Mouse (Mus musculus): ENCODE results near the gene Wdtc1.

DNA sequence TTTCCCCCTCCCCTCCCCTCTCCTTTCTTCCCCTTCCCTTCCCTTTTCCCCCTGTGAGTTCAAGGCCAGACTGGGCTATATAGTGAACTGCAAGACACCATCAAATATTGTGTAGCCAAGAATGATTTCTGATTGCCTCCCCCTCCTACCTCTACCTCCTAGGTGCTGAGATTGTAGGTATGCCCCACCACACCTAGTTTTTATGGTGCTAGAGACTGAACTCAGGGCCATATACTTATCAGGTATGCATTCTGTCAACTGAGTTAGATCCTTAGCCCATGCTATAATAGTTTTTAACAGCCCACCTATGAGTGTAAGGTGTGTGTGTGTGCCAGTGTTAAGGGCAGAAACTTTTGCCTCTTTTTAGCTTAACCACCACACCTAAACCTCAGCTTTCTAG lies 33.8 kb upstream of the Wdtc1 start:
- no peak for TF ChIP-seq POLR2A (IDR thresholded peaks at IDR 0.05; ENCODE audit: borderline replicate concordance, extremely low read depth, insufficient read depth, insufficient read length, poor library complexity, severe bottlenecking)
- TF ChIP-seq CTCF (IDR thresholded peaks at IDR 0.05; ENCODE audit: borderline replicate concordance, extremely low read depth, insufficient read depth, insufficient read length) = no peak

Data from brain, embryonic 14.5 days (tissue).